Mouse (Mus musculus): Measurements from ENCODE around the gene 4930451I11Rik. TPM values are rescaled to one million over a fixed set of nuclear protein-coding genes. Genes with fewer than 3 reads are reported as not detected.

The 4930451I11Rik gene
- total and polyA plus RNA-seq, 3 experiments = not detected

DNA sequence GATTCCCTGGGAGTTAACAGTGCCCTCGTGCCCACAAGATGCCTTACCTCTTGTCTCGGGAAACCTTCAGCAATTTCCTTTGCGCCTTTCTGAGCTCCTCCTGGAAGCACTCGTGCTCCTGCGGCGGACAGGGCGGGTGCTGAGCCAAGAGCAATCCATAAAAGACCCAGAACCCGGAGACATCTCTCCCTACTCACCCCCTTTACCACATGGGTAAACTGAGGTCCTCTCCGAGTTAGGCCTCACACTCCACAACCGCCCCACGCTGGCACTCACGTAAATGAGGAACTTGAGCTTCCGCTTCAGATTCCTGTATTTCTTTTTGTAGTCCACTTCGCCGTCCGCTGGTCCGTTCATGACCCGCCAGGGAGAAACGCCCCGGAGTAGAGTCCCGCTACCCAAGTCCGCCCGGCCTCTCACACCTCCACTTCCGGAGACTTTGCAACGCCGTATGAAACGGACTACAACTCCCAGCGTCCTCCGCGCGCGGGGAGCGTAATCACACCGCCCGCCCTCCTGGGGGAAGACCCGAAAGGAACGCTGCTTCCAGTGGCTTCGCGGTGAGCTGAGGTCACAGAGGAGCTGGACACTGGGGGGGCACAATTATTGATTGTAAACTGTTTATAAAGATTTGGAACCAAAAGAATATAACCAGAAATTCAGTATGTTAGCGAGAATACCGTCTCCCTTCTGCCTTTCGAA is 30.1 kb upstream of the 4930451I11Rik start, which contains the start of gene Hirip3 (continued):
- TF ChIP-seq KAT2A (IDR thresholded peaks at IDR 0.05; ENCODE audit: insufficient replicate concordance, low read length) (peak; percentile 88; the same call in 1 of the 2 replicates), MXI1 (IDR thresholded peaks at IDR 0.05; ENCODE audit: low read depth, low read length) (no peak), CHD2 (IDR thresholded peaks at IDR 0.05; ENCODE audit: low read length) (peak; percentile 6; the same call in 1 of the 2 replicates), HCFC1 (IDR thresholded peaks at IDR 0.05; ENCODE audit: low read depth, low read length) (peak; percentile 95)

GRCm38 (mm10) chr7:126860987-126861386 is 29.5 kb upstream of the 4930451I11Rik start:
- dilution Hi-C loops (cut with MboI; ENCODE audit: extremely low pct_ligation_motif_present, extremely low pct_unique_long_range_greater_than_20kb, low sequenced_read_pairs) = no loop called here
- Histone ChIP-seq H3K9ac (ENCODE audit: insufficient read depth, low read depth) (peak overlapping the region; percentile 93), H3K79me2 (replicated peaks; ENCODE audit: control insufficient read depth, extremely low read depth, insufficient read depth, poor library complexity, severe bottlenecking) (peaks cover 32% of the 10 kb centered on the region), H3K4me2 (ENCODE audit: insufficient read depth, low read depth, poor library complexity, severe bottlenecking) (peak overlapping the region; percentile 25), H3K27ac (ENCODE audit: insufficient read depth, low read depth) (peak overlapping the region; percentile 18; the same call in 1 of the 2 replicates), H3K9me3 (replicated peaks; ENCODE audit: low read length) (no peaks in the 10 kb centered on the region), H3K36me3 (replicated peaks in 1 of 2; ENCODE audit: control insufficient read depth in 1 of 2, insufficient read depth in 1 of 2, low read length in 1 of 2) (peaks cover 55 to 73% of the 10 kb centered on the region in 2 experiments), H3K4me1 (ENCODE audit: control insufficient read depth in 1 of 2, insufficient read depth in 2 of 2) (peaks cover 5 to 64% of the 10 kb centered on the region in 2 experiments), H3K27me3 (replicated peaks) (no peaks in the 10 kb centered on the region), H3K4me3 (replicated peaks in 1 of 3; ENCODE audit: low read depth in 2 of 3, low read length in 2 of 3, poor library complexity in 1 of 3) (peak overlapping the region; percentile 84 to 87 (median 85))
- DNase-seq (ENCODE audit: extremely low read depth) = peak; percentile 59
- no peak for TF ChIP-seq ZNF384 (IDR thresholded peaks at IDR 0.05; ENCODE audit: low read depth, low read length)
- no peak for TF ChIP-seq PAX5 (IDR thresholded peaks at IDR 0.05; ENCODE audit: low read length)
- TF ChIP-seq KAT2A (IDR thresholded peaks at IDR 0.05; ENCODE audit: insufficient replicate concordance, low read length) = 0 out of 2 replicates have a peak, but pooled peaks have one; percentile 28
- TF ChIP-seq JUND (conservative IDR thresholded peaks at IDR 0.05; ENCODE audit: low read depth, low read length) = no peak
- TF ChIP-seq GABPA (IDR thresholded peaks at IDR 0.05; ENCODE audit: insufficient replicate concordance, low read depth, low read length) = no peak
- no peak for TF ChIP-seq SMC3 (IDR thresholded peaks at IDR 0.05; ENCODE audit: low read depth, low read length)
- TF ChIP-seq MYC (IDR thresholded peaks at IDR 0.05; ENCODE audit: low read depth, low read length) = peak; percentile 97
- TF ChIP-seq E2F4 (IDR thresholded peaks at IDR 0.05; ENCODE audit: insufficient replicate concordance, low read depth, low read length) = no peak
- no peak for TF ChIP-seq RCOR1 (conservative IDR thresholded peaks at IDR 0.05; ENCODE audit: low read depth, low read length)
- peak; percentile 97 for TF ChIP-seq MAX (IDR thresholded peaks at IDR 0.05; ENCODE audit: low read length)
- 0 out of 2 replicates have a peak, but pooled peaks have one; percentile 25 for TF ChIP-seq NELFE (IDR thresholded peaks at IDR 0.05; ENCODE audit: low read depth, low read length)
- no peak for TF ChIP-seq NRF1 (IDR thresholded peaks at IDR 0.05; ENCODE audit: low read depth, low read length)
- no peak for TF ChIP-seq ETS1 (conservative IDR thresholded peaks at IDR 0.05; ENCODE audit: low read depth, low read length)
- no peak for TF ChIP-seq POLR2AphosphoS2 (IDR thresholded peaks at IDR 0.05; ENCODE audit: low read depth, low read length)
- peak; percentile 69 for TF ChIP-seq ELF1 (IDR thresholded peaks at IDR 0.05; ENCODE audit: low read depth, low read length)
- TF ChIP-seq MXI1 (IDR thresholded peaks at IDR 0.05; ENCODE audit: low read depth, low read length) = peak; percentile 92; the same call in 1 of the 2 replicates
- no peak for TF ChIP-seq ZC3H11A (IDR thresholded peaks at IDR 0.05; ENCODE audit: low read depth, low read length)
- no peak for TF ChIP-seq MEF2A (IDR thresholded peaks at IDR 0.05; ENCODE audit: borderline replicate concordance, low read depth, low read length)
- no peak for TF ChIP-seq CTCF (conservative IDR thresholded peaks at IDR 0.05 in 1 of 2, IDR thresholded peaks at IDR 0.05 in 1 of 2; ENCODE audit: low read depth in 2 of 2, low read length in 2 of 2)
- TF ChIP-seq JUN (IDR thresholded peaks at IDR 0.05; ENCODE audit: insufficient read depth, low read depth, low read length) = no peak
- TF ChIP-seq IRF4 (IDR thresholded peaks at IDR 0.05; ENCODE audit: low read depth, low read length) = no peak
- TF ChIP-seq RAD21 (IDR thresholded peaks at IDR 0.05; ENCODE audit: low read depth, low read length) = no peak
- TF ChIP-seq HCFC1 (IDR thresholded peaks at IDR 0.05; ENCODE audit: low read depth, low read length) = no peak
- no peak for TF ChIP-seq ZKSCAN1 (IDR thresholded peaks at IDR 0.05; ENCODE audit: borderline replicate concordance, low read depth, low read length)
- TF ChIP-seq ZMIZ1 (IDR thresholded peaks at IDR 0.05; ENCODE audit: low read depth, low read length) = no peak; the same call in 1 of the 2 replicates
- TF ChIP-seq SIN3A (IDR thresholded peaks at IDR 0.05; ENCODE audit: low read length) = peak; percentile 69
- TF ChIP-seq MAZ (IDR thresholded peaks at IDR 0.05; ENCODE audit: low read depth, low read length) = no peak
- TF ChIP-seq USF2 (conservative IDR thresholded peaks at IDR 0.05; ENCODE audit: low read depth, low read length) = no peak
- peak; percentile 22; the same call in 1 of the 2 replicates for TF ChIP-seq CHD2 (IDR thresholded peaks at IDR 0.05; ENCODE audit: low read length)
- TF ChIP-seq TCF12 (IDR thresholded peaks at IDR 0.05; ENCODE audit: low read depth, low read length) = 0 out of 2 replicates have a peak, but pooled peaks have one; percentile 34
- TF ChIP-seq USF1 (IDR thresholded peaks at IDR 0.05; ENCODE audit: low read depth, low read length) = peak; percentile 9; the same call in 1 of the 2 replicates
- TF ChIP-seq TBP (conservative IDR thresholded peaks at IDR 0.05; ENCODE audit: low read depth, low read length) = 0 out of 2 replicates have a peak, but pooled peaks have one; percentile 44
- no peak for TF ChIP-seq UBTF (IDR thresholded peaks at IDR 0.05; ENCODE audit: low read depth, low read length)
- in situ Hi-C loops (cut with MboI; ENCODE audit: low pct_ligation_motif_present, low pct_unique_long_range_greater_than_20kb, low sequenced_read_pairs) = no loop called here

Data from CH12.LX (cell line).